Mouse (Mus musculus) lung, postnatal 0 days (tissue): ENCODE data around the gene Gstp1.
A peak's percentile ranks its signal among the peaks of the same experiment; 100 is the strongest.

ENCODE experiments used
- CTCF ChIP-seq: IDR thresholded peaks from 2 replicates; pipeline ENCODE4 v1.5.1; 2016; ENCODE audit warnings: antibody characterized with exemption, mild to moderate bottlenecking
- EP300 ChIP-seq: IDR thresholded peaks from 2 replicates; pipeline ENCODE4 v1.6.1; 2016; ENCODE audit warnings: antibody characterized with exemption, mild to moderate bottlenecking, control low read depth

- TF ChIP-seq CTCF, result peak; percentile 87
- no peak for TF ChIP-seq EP300
Measured at GRCm38 (mm10) chr19:4018743-4019583, 18.8 kb downstream of the Gstp1 start.
